Mouse (Mus musculus) cerebellum, adult 9-11 months (tissue): ENCODE results near the gene Tada2b.

Experiments used
- DNase-seq: peaks from one replicate; pipeline ENCODE4 v3.0.0; 2022

The Tada2b gene

DNA sequence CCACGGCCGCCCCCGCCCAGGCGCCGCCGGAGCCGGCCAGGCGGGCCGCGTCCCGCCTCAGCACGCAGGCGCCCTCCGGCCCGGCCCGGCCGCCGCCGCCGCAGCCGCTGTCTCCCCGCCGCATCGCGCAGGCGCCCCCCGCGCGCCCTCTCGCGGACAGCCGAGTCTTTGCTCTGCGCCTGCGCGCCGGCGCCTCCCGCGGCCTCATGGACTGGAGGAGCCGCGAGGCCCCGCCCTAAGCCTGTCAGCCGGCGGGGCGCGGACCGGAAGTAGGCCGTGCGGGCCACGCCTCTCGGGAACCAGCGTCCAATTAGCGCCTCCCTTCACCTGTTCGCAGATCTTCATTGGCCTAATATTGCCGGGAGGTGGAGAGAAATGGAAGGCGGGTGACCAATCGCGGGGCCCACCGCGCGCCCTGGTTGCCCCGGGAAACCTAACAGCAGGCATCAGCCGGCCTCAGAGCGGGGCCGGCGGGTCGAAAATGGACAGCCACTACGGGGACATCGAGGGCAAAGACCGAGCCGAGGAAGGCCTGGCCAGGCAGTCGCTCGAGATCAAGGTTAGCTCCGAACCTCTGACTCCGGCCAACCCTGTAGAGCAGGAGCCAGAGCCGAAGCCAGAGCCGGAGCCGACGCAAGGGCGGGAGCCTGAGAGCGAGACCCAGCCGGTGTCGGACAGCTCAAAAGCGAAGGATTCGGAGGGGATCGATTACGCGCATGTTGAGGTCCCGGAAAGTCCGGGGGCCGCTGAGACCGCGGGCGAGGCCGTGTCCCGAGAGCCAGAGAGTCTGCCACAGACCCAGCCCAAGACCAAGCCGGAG, at the start of gene Tada2b, which contains the start of gene Ccdc96:
Gene Tada2b, minus strand, starts transcription at position 115 of the 820 bp plus-strand sequence.
Gene Ccdc96, plus strand, starts transcription at position 418 of the 820 bp plus-strand sequence.
- peak; percentile 99 for DNase-seq

DNA sequence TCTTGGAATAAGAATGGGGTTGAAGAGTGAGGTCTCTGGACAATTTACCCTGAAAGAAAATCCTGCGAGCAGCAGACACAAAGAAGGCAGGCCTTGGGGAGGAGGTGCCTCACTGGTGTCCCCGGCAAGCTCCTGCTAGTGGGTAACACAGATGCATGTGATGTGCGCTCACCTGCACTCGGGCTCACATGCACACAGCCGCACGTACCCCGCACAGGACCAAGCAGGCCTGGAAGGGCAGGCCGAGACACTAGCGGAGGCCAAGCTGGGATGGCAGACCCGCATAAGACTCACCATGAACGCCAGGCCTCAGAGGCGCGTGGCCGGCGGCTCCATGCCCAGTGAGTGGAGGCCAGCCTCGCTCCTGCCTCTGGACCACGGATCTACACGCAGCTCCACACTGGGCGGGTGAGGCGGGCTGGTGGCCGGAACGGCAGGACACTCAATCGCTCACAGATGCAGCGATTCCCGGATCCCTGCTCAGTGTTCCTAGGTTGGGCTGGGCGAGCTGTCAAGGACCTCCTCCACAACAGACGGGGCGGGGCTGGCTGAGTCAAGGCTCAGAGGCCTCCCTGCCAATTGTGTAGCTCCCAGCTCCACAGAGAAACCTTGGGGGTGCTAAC, 46.2 kb upstream of the Tada2b start:
- DNase-seq, result peak; percentile 93

DNA sequence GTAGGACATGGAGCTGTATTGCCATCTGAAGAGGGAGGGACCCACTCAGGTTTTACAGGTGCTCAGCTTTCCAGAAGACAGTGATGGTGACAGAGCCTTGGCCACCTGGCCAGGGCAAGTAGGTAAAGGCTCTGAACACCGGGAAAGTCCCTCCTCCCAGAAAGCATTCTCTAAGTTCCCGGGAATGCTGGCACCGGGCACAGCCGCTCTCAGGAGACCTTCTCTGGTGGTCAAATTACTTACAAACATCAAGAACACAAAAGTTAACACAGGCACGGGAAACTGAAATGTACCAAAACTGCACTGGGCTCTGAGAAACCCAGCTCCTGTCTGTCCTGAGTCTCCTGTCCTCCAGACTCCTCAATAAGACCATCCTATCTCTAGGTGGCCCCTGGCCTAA, 45.6 kb upstream of the Tada2b start:
- DNase-seq, result no peak

DNA sequence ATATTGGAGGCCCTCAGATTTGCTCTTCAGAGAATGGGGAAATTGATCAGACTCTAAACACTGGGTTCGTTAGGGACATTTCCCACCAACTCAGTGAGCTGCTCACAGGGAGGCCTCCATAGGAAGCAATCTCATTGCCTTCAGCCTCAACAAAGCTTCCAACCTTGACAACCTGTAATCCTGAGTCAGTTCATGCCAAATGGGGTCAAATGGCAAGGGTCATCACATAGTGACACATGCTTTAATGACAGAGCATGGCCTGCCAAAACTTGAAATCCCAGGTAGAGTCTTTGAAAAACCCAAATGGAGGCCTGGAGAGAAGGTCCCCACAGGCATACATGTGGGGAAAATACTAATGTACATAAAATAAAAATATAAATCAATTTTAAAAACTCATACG, 42.8 kb upstream of the Tada2b start:
- DNase-seq, result no peak

- no peak for DNase-seq
Measured at GRCm38 (mm10) chr5:36526274-36526673, 42.2 kb upstream of the Tada2b start.

DNA sequence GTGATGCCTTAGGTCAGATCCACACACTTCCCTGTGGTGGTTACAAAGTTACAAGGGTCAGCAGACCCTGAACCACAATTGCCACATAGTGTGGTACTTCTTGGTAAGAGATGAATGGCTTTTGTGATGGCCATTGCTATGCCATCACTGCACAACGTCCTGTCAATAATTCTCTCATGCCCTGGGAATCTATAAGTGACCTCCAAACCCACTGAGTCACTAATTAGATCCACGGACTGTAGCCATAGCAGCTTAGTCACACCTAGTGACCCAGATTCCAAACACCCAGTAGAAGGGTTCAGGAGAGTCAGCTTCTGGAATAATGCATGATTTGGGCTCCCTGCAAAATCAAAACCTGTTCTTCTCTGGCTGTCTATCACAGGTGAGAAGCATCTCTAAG, 41.1 kb upstream of the Tada2b start:
- DNase-seq, result no peak

- no peak for DNase-seq
Measured at GRCm38 (mm10) chr5:36523219-36523703, 39.2 kb upstream of the Tada2b start.

GRCm38 (mm10) chr5:36522782-36523181, 38.7 kb upstream of the Tada2b start:
- no peak for DNase-seq

DNA sequence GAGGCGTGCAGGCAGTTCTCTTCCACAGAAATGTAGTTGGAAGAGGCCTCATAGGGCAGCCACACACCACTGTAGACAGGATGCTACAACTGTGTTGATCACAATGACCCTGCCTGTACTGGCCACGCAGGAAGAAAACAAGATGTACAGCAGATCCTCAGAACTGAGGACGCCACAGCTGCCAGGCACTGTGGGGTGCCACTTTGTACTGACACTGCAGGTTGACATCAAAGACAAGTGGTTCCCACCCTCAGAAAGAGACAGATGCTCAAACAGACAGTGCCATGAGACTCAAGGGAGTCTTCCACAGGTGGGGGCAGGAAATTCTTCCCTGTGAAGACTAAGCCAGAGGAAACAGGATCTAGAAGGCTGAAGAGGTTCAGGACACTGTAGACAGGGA, 35.7 kb upstream of the Tada2b start:
- DNase-seq, result no peak

DNA sequence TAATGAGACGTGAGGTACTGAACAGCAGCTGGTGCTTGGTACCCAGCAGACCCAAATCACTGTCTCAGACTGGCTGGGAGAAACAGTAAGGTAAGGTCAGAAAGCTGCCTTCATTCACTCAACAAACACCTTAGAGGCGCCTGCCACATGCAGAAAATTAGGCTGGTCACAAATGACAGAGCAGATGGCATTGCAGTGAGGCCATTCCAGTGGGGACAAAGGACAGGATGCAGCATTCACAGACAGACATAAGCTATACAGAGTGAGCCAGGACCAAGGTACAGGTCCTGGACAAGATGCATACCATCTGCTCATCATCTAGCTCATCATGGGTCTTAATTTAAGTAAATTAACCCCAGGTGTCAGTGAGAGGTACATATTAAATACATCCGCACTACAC, 33.5 kb upstream of the Tada2b start:
- DNase-seq, result peak; percentile 63

DNA sequence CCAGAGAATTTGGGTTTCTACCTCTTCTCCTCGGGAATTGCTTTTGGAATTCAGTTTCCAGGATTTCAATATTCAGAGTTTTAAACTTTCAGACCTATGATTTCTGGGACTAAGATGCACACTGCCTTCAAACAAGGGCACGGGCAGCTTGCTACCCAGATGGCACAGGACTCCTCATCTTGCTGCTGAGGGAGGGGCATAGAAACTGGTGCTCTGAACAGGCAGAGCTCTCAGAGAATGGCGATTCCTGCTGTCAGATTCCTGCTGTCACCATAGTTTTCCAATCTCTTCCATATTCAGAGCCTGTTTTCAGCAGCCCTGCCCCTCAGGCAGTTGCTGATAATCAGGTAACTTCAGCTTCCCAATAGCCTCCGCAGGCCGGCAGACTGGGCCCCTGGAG, 31.5 kb upstream of the Tada2b start:
- no peak for DNase-seq

GRCm38 (mm10) chr5:36515126-36515525, 31.0 kb upstream of the Tada2b start:
- DNase-seq, result no peak

- no peak for DNase-seq
Measured at GRCm38 (mm10) chr5:36510956-36511355, 26.9 kb upstream of the Tada2b start.

- no peak for DNase-seq
Measured at GRCm38 (mm10) chr5:36508351-36508750, 24.3 kb upstream of the Tada2b start.

- no peak for DNase-seq
Measured at GRCm38 (mm10) chr5:36505643-36506042, 21.6 kb upstream of the Tada2b start.

GRCm38 (mm10) chr5:36505235-36505634, 21.1 kb upstream of the Tada2b start:
- DNase-seq, result no peak

DNA sequence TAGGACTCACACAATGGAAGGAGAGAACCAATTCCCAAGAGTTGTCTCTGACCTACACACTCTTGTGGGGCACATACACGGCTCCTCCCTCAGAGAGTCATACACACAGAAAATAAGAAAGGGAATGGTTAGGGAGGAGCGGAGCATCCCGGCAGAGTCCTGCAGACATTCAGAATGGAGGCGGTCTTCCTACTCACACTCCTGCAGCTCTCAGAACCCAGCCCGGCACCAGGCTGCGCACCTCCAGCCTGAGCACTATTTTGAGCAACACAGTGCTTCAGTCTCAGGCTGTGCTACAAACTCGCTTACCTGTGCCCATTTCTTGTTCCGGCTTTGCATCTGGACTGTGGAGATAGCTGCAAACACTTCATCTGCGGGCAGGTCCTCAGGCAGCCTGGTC, 10.6 kb upstream of the Tada2b start:
- no peak for DNase-seq

- no peak for DNase-seq
Measured at GRCm38 (mm10) chr5:36493919-36494318, 9.8 kb upstream of the Tada2b start.

DNA sequence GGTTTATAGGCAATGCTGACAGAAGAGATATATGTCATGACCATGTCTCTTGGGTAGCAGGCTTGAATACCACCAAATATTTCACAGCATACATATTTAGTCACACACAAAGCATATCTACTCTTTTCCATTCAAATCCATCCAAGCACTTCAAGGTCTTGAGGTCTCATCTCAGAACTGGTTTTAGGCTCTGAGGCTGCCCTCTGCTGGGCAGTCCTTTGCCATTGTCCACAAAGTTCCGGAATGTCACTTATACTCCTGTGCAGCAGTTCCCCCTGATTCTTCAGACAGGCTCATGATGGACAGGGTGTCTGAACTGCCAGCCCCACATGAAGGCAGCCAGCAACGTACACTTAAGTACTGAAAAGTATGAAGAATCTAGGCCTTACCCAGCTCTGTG, 5.1 kb upstream of the Tada2b start:
- DNase-seq, result no peak

- DNase-seq, result peak; percentile 47
Measured at GRCm38 (mm10) chr5:36485306-36485705, 1.2 kb upstream of the Tada2b start.

DNA sequence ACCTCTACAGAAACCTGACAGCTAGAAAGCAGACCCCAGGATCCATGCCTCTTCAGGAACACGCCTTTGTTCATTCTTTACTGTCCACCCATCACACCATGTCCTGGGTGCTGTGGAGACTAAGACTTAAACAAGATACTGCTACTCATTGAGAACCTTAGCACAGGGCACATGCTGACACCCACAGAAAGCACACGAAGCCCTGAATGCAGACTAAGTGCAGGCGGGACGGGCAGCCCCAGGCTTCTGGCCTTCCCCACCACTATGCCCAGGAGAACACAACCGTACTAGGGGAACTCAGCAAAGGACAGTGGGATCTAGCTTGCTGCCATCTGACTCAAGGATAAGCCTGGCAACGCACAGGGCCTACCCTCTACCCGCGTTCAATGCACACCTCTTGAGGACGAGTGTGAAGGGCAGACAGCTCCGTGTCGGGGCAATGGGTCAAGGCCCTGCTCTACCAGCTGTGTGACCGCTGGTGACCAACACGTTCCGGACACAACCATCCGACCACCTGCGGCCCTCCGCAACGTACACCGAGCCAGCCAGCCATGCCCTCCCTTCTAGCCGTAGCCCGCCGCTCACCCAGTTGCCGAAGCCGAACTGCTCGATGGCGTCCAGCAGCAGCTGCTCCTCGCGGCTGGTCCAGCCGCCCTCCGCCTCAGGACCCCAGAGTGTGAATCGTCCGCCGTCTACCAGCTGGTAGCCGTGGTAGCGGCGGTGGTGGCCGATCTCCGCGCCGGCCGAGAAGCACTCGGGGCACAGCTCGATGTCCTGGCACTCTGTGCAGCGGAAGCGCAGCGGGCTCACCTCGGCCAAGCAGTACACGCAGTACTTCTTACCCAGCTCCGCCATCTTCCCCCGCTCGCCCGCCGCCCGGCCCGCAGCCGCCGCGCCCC, 633 bp downstream of the Tada2b start:
- DNase-seq, result peak; percentile 70

GRCm38 (mm10) chr5:36481114-36481513, 3.0 kb downstream of the Tada2b start:
- no peak for DNase-seq

DNA sequence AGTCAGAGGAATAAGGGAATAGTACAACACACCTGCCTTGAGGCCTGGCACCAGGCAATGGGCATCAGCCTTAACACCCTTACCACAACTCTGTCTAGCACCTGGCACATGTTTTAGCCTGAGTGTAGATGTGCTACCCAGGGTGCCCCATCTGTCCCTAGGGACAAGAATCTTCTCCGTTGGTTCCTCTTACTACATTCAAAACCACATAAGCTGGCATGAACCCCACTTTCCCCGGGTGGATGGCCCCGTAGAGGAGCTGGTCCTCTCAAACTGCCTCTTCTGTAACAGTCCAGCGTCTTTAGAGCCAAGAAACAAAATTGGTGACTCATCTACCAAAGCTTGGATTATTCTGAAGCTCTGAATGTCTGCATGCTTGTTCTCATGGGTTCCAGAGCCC, 3.7 kb downstream of the Tada2b start:
- no peak for DNase-seq
